Mouse (Mus musculus) layer of hippocampus, adult 2 months (tissue): ENCODE measurements at regions not wholly inside any gene's neighbourhood (a gene's known extent, or its start where the extent isn't known, plus 50 kb on each side); places are given as distances from the start of the nearest gene placed in this dataset.
A peak's percentile ranks its signal among the peaks of the same experiment; 100 is the strongest.

Source experiments
- DNase-seq, 2 experiments: peaks; one replicate each; pipeline ENCODE4 v3.0.0; 2022; ENCODE audit warnings: low spot score in 2 of 2
- H3K27ac ChIP-seq: fragments of 200-600 bp; 2 replicates; pipeline ENCODE4 v1.8.1; 2022
- H3K4me3 ChIP-seq: fragments of 200-600 bp; 2 replicates; pipeline ENCODE4 v1.8.1; 2022; ENCODE audit warnings: mild to moderate bottlenecking
- CTCF ChIP-seq: fragments of 200-600 bp; conservative IDR thresholded peaks from 2 replicates; pipeline ENCODE4 v1.8.1; 2022; ENCODE audit warnings: antibody characterized with exemption, mild to moderate bottlenecking, moderate library complexity

GRCm38 (mm10) chr7:71746118-71746897 lies 395.0 kb upstream of the Gm10295 start:
- no peak for TF ChIP-seq CTCF
- Histone ChIP-seq H3K4me3 (no peak overlapping the region), H3K27ac (no peak overlapping the region)
- no peak for DNase-seq

DNA sequence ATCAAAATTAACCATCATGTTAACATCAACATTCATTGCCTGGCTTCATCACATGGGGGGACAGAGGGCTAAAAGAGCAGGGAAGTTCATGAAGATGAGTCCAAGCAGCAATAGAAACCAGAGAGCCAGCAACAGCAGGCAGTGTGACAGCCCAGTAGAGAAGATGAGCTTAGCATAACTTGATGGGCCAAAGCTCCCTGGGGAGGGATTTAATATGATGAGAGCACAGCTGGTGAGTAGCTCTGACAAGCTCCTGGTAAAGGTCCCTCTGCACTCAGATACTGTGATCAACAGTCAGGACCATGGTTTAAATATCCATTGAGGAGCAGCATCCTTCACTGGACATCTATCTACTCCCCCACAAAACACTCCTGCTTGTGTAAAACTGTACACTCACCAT lies 377.2 kb upstream of the Gm10295 start:
- H3K4me3 ChIP-seq, result no peak overlapping the region
- TF ChIP-seq CTCF, result no peak
- no peak overlapping the region for H3K27ac ChIP-seq
- DNase-seq, result no peak

GRCm38 (mm10) chr7:71708209-71708608 lies 356.9 kb upstream of the Gm10295 start:
- no peak for DNase-seq
- Histone ChIP-seq H3K27ac (no peak overlapping the region), H3K4me3 (no peak overlapping the region)
- TF ChIP-seq CTCF, result no peak

DNA sequence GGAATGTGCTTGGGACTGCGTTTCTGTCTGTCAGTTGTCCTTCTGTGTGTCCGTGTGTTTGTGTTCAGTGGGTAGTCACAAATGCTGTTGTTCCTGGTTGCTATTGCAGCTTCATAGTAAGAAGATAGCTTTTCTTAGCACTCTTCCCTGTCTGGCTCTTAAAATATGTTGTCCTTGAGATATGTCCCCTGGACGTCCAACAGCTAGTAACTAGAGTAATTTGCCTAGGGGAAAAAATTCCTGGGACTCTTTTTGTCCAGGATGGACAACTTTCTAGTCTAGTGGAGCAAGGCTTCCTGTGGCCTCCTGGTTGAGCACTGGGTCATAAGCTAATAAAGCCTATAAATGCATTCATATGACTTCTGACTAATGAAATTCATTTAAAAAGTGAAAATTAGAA lies 354.9 kb upstream of the Gm10295 start:
- no peak overlapping the region for H3K27ac ChIP-seq
- no peak for DNase-seq
- TF ChIP-seq CTCF, result no peak
- H3K4me3 ChIP-seq, result no peak overlapping the region; the same call in 1 of the 2 replicates

- no peak for DNase-seq
- Histone ChIP-seq H3K4me3 (peak overlapping the region; percentile 56), H3K27ac (no peak overlapping the region)
- TF ChIP-seq CTCF, result no peak
Observed at GRCm38 (mm10) chr7:71705426-71706050, 354.3 kb upstream of the Gm10295 start.

GRCm38 (mm10) chr7:71704661-71705240 lies 353.5 kb upstream of the Gm10295 start:
- no peak for DNase-seq
- TF ChIP-seq CTCF, result no peak
- Histone ChIP-seq H3K27ac (no peak overlapping the region), H3K4me3 (peak overlapping the region; percentile 56)
